Comparison of ENCODE assay signal across 17 mouse cellular contexts in the genomic region with DNA sequence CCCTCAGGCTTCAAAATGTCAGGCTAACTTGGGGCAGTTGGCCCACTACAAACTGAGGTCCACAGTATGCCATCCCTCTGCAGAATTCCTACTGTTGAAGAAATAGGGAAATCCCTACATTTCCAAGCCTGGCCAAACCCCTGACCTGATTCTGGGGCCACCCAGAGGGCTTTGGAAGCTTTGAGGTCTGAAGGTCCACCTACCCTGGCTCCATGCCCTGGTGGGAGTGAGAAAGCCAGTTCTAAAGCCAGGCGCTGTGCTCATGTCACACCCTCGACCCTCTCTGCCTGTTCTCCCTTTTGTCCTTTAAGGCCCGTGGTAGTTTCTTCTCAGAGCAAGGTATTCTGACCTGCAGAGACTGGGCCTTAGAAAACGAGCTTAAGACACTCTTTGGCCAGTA.
DNase-seq lines count a peak whose midpoint lies in the region; ATAC-seq and TF ChIP-seq lines count a peak whose summit lies in the region.
"Had no signal": no experiment of that assay in that cellular context is flagged by ENCODE, and none has a peak within 500 bp of the region (broad histone marks: within the 10 kb centered on the region; RNA-seq: fewer than 3 reads in every experiment).

No protein-coding gene starts in this region.

- ATAC-seq in kidney, embryonic 16.5 days (ENCODE audit: low FRiP score, low TSS enrichment) = no peak

- H3K4me1 ChIP-seq in lung, adult 2 months (ENCODE audit: control insufficient read depth, insufficient read depth, low read length) = peaks cover 4% of the 10 kb centered on the region
- no peaks in the 10 kb centered on the region for H3K4me1 ChIP-seq in kidney, embryonic 16.5 days (ENCODE audit: insufficient read depth, low read length)
- H3K4me1 ChIP-seq: embryonic facial prominence, embryonic 13.5 days had no signal

- H3K27ac ChIP-seq in kidney, embryonic 16.5 days (ENCODE audit: low read length) = no peak overlapping the region
- H3K27ac ChIP-seq: embryonic facial prominence, embryonic 13.5 days; heart, adult 2 months; hindbrain, embryonic 14.5 days had no signal

- TF ChIP-seq POLR2A in lung, adult 2 months (IDR thresholded peaks at IDR 0.05; ENCODE audit: borderline replicate concordance, extremely low read depth, low read depth, low read length) = no peak

- H3K36me3 ChIP-seq in kidney, embryonic 16.5 days (ENCODE audit: insufficient read depth, low read length) = 0 out of 2 replicates have a peak, but pooled peaks cover 11% of the 10 kb centered on the region

- no peak overlapping the region for H3K4me2 ChIP-seq in kidney, embryonic 16.5 days (replicated peaks; ENCODE audit: low read depth, low read length)
- H3K4me2 ChIP-seq: embryonic facial prominence, embryonic 13.5 days; hindbrain, embryonic 14.5 days; midbrain, embryonic 11.5 days had no signal

- no peaks in the 10 kb centered on the region for H3K9me3 ChIP-seq in kidney, embryonic 16.5 days (ENCODE audit: low read length)
- H3K9me3 ChIP-seq: embryonic facial prominence, embryonic 13.5 days had no signal

- no peak overlapping the region for H3K4me3 ChIP-seq in lung, adult 2 months (replicated peaks; ENCODE audit: extremely low read depth, low read depth, low read length)
- H3K4me3 ChIP-seq in kidney, embryonic 16.5 days (ENCODE audit: low read length) = no peak overlapping the region
- H3K4me3 ChIP-seq: embryonic facial prominence, embryonic 13.5 days; heart, adult 2 months had no signal

- H3K27me3 ChIP-seq in kidney, embryonic 16.5 days (ENCODE audit: insufficient read depth, low read length) = peaks cover 11% of the 10 kb centered on the region; the same call in 1 of the 2 replicates

- DNase-seq in gastrocnemius, postnatal 10 days = peak; percentile 4
- no peak for DNase-seq in gastrocnemius, adult 18-20 months (ENCODE audit: low spot score)
- peak; percentile 27 for DNase-seq in lung, postnatal 36 days
- no peak for DNase-seq in lung, adult 2 months
- peak; percentile 31 for DNase-seq in cerebellum, adult 8-10 months
- DNase-seq in cerebellum, postnatal 36 days = peak; percentile 26 to 35
- DNase-seq: adrenal gland, postnatal 10 days; kidney, adult 9 months; kidney, postnatal 36 days; left cerebral cortex, postnatal 4 days; liver; thymus, postnatal 36 days had no signal

- no peak for TF ChIP-seq CTCF in lung, adult 2 months (IDR thresholded peaks at IDR 0.05; ENCODE audit: insufficient read depth, low read length)

- 57% methylated on average over 4 of the region's 4 CpGs for WGBS in lung, adult 2 months
- 80% methylated on average over 4 of the region's 4 CpGs for WGBS in kidney, embryonic 16.5 days

- H3K9ac ChIP-seq in kidney, embryonic 16.5 days (replicated peaks; ENCODE audit: low read length) = no peak overlapping the region
- H3K9ac ChIP-seq: embryonic facial prominence, embryonic 13.5 days; hindbrain, embryonic 14.5 days had no signal

Comparison
In these comparisons a context has a peak if more than half of its experiments do, and no peak if none do; other contexts are left out.
1. DNase-seq: peak in gastrocnemius, postnatal 10 days (single experiment), lung, postnatal 36 days (single experiment), cerebellum, adult 8-10 months (single experiment) and cerebellum, postnatal 36 days (2 of 2); none in gastrocnemius, adult 18-20 months (single experiment) and lung, adult 2 months (single experiment).